Mouse (Mus musculus) skeletal muscle tissue, adult 2 months (tissue): ENCODE measurements at regions not wholly inside any gene's neighbourhood (a gene's known extent, or its start where the extent isn't known, plus 50 kb on each side); places are given as distances from the start of the nearest gene placed in this dataset.
A peak's percentile ranks its signal among the peaks of the same experiment; 100 is the strongest.
"Not testable (repeated sequence)": the region's sequence is repeated elsewhere in the genome, so short reads cannot be mapped to it uniquely, and the experiment has no call there.

Experiments used
- DNase-seq: peaks from one replicate; pipeline ENCODE4 v3.0.0-alpha.2; 2012; ENCODE audit warnings: low read depth, low spot score

DNA sequence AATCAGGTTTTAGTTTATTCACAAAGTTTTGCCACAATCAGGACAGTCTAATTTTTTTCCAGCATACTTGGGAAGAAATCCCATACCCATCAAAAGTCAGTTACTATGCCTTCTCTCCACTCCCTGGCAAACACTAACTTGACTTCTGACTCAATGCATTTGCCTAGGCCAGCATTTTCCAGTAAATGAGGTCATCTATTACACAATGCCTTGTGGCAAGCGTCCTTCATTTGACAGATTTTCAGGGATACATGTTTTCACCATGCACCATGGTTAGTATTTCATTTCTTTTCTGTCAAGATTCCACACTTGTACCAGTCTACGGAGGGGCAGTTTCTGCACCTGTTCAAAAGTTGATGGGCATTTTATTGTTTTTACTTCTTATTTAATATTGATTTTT, 88.4 kb upstream of the Slc2a12 start:
- not testable (repeated sequence) for DNase-seq

DNA sequence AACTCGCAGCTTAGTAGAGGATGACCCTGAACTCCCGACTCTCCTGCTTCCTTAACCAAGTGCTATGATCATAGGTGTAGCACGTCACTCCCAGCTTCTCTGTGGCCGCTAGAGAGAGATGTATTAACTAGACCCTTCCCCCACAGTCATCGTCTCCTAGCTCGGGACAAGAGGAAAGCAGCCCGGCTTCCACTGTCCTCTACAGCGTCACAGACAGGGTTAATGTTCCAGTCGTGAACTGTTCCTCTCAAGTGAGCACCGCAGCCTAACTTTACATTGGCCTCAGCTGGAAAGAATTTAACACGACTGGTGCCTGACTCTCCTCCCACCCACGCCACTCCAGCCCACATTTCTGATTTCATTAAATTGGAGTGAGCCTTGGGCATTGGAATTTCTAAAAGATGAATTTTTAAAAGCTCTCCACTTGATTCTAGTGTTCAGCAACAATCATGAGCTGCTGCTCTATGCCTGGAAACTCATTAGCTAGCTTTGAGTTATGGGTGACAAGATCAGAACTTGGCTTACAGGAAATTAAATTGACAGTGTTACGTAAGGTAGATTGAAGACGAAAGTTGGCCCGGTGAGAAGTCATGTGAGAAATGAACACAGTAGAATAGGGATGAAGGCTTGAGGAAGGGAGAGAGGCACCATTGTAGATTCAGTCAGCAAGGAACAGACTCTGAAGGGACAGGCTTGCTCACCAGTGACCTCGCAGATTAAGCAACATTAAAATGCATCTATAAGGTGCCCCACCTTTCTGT, 75.4 kb upstream of the Slc2a12 start:
- not testable (repeated sequence) for DNase-seq

DNA sequence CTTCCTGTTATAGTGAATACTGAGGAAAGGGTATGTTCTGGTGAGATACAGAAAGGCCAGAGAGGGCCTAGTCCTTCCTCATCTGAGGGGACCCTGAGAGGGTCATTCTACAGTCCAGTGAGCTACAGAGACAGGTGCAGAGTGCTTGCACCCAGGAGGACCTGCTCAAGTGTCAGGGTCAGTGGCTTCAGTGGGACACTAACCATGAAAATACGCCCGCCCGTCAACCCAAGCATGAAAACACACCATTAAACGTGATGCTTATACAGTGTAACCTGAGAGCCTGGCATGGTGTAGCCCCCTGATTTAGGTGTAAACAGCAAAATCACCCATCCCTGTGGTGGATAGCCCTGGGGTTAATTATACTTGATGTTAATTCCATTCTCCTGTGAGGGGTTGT, 70.8 kb upstream of the Slc2a12 start:
- not testable (repeated sequence) for DNase-seq

DNA sequence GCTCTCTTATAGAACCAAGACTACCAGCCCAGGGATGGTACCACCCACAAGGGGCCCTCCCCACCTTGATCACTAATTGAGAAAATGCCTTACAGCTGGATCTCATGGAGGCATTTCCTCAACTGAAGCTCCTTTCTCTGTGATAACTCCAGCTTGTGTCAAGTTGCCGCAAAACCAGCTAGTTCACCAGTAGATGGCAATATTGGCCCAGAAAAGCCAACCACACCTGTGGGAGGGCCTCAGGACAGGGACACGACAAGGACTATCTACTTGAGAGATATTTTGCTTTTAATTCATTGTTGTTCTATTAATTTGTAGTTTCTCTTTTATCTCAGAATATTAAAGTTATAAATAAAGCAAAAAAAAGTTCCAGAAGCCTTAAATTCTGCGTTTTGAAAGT, 65.4 kb upstream of the Slc2a12 start:
- peak; percentile 12 for DNase-seq

DNA sequence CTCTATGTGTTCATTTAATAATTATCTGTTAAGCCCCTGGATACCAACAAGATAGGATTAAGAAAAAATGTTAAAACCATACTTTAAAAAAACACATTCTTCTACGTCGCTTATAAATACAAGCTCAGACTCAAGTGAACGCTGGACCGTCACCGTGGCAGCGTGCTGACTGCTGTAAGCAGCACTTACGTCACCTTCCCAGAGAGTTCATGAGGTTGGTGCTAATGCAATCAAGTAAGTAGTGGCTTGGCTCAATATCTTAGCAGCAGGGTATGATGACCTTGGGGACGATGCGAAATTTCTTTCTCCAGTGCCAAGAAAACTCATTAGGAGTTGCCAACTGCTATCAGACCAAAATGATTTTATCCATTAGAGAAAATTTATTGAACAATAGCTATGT, 63.5 kb upstream of the Slc2a12 start:
- DNase-seq: not testable (repeated sequence)

DNA sequence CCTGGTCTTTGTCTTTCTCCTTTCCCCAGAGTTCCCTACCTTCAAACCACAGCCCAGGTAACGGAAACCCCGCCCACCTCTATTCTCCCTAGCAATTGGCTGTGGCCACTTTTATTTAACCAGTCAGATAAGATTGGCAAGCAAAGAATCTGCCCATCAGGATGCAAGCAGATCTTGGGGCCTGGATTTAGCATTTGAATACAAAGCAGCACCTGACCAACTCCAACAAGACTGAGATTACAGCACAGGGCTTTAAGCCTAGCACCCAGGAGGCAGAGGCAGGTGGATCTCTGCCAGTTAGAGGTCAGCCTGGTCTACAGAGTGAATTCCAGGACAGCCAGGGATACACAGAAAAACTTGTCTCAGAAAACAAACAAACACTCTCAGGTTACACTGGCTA, 61.5 kb upstream of the Slc2a12 start:
- not testable (repeated sequence) for DNase-seq

DNA sequence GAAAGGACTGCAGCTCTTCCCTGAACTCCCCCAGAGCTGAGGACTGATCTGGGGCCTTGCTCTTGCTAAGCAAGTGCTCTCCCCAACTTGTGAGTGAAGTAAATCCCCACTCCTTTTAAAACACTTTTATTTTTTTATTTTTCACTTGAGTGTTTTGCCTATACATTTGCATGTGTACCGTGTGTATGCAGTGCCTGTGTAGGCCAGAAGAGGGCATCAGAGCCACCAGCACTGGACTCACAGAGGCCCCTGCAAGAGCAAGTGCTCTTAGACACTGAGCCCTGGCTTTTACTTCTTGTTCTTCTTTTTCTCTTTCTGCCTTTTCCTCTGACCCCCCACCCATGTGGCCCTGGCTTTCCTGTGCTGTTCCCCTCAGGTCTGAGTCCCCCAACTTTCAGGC, 56.2 kb upstream of the Slc2a12 start:
- not testable (repeated sequence) for DNase-seq

DNA sequence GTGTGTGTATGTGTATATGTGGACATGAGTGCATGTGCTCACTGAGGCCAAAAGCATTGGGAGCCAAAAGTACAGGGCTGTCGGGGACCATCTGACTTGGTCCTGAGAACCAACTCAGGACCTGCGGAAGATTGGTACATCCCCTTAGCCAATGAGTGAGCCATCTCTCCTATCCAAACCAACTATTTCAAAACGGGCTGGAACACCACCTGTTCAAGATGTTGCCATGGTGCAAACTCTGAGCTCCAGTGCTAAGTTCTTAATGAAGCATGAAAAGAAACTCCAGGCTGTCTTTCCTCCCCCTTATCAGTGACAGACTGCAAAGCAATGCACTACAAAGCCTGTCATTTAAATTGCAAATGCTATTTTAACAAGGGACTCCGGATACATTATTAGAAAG, 53.1 kb upstream of the Slc2a12 start:
- DNase-seq: not testable (repeated sequence)

DNA sequence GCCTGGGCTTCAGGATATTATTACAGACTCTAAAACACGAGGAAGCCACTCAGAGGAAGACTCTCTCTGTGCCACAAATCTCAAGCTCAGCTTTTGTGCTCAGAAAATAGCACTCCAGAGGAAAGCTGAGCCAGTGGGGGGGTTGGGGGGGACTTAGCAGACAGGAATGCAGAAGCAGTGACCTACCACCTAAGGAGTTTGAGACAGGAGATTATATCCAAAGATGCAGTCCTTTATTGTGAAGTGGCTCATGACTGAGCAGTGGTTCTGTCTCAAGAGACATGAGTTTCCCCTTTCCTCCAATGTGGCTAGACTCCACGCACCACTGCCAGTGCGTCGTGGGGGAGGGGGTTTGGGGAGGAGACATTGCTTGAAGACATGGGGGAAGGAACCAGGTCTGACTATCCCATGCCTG, 52.6 kb upstream of the Slc2a12 start:
- not testable (repeated sequence) for DNase-seq

DNA sequence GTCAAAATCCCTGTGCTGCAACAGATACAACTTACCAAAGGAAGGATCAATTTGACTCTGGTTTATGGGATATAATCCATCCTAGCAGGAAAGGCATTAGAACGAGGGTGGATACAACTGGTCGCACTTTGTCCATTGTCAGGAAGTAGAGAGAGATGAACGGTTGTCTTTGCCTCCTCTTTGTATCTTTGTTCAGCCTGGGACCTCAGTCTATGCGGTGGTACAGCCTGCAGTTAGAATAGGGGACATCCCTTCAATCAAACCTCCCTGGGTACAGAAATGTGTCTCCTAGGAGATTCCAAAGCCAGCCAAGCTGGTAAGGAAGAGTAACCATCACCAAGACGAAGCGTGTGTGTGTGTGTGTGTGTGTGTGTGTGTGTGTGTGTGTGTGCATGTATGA, 52.1 kb upstream of the Slc2a12 start:
- not testable (repeated sequence) for DNase-seq
